Comparison of ENCODE assay signal across 13 mouse cellular contexts in genomic region chr10:79972831-79973230, GRCm38 (mm10). TPM values are rescaled to one million over a fixed set of nuclear protein-coding genes. Genes with fewer than 3 reads are reported as not detected.
DNase-seq lines count a peak whose midpoint lies in the region; ATAC-seq and TF ChIP-seq lines count a peak whose summit lies in the region.
"Had no signal": no experiment of that assay in that cellular context is flagged by ENCODE, and none has a peak within 500 bp of the region (broad histone marks: within the 10 kb centered on the region; RNA-seq: fewer than 3 reads in every experiment).

No protein-coding gene starts in this region.

- H3K4me2 ChIP-seq in kidney, embryonic 14.5 days (replicated peaks; ENCODE audit: low read depth, low read length) = no peak overlapping the region
- H3K4me2 ChIP-seq in kidney, embryonic 15.5 days = no peak overlapping the region
- H3K4me2 ChIP-seq: forebrain, embryonic 12.5 days; limb, embryonic 12.5 days; stomach, embryonic 15.5 days had no signal

- DNase-seq in cerebellum, postnatal 10 days = peak; percentile 51 to 61
- DNase-seq in cerebellum, adult 8-10 months = no peak
- peak; percentile 22 for DNase-seq in urinary bladder, adult 2 months (ENCODE audit: low spot score)
- DNase-seq in urinary bladder, postnatal 4 days (ENCODE audit: low spot score in 2 of 2) = no peak
- DNase-seq in lung, postnatal 14 days = peak; percentile 40
- no peak for DNase-seq in layer of hippocampus, adult 2 months (ENCODE audit: low spot score in 2 of 2)
- DNase-seq: cerebellum, adult 2 months; thymus, postnatal 25 days had no signal

- peaks cover 33% of the 10 kb centered on the region for H3K36me3 ChIP-seq in kidney, embryonic 14.5 days (ENCODE audit: control insufficient read depth, insufficient read depth, low read length)
- peaks cover 51% of the 10 kb centered on the region for H3K36me3 ChIP-seq in kidney, embryonic 15.5 days

- 0 out of 2 replicates have a peak, but pooled peaks cover 5% of the 10 kb centered on the region for H3K9me3 ChIP-seq in kidney, embryonic 14.5 days (ENCODE audit: control insufficient read depth, low read length)
- H3K9me3 ChIP-seq in kidney, embryonic 15.5 days (replicated peaks) = no peaks in the 10 kb centered on the region
- H3K9me3 ChIP-seq: forebrain, embryonic 12.5 days; limb, embryonic 12.5 days; stomach, embryonic 15.5 days had no signal

- H3K4me3 ChIP-seq in kidney, embryonic 14.5 days (ENCODE audit: low read length) = no peak overlapping the region
- H3K4me3 ChIP-seq in kidney, embryonic 15.5 days (replicated peaks) = no peak overlapping the region
- H3K4me3 ChIP-seq in layer of hippocampus, adult 2 months = no peak overlapping the region
- H3K4me3 ChIP-seq: forebrain, embryonic 12.5 days; limb, embryonic 12.5 days; stomach, embryonic 15.5 days had no signal

- H3K9ac ChIP-seq in kidney, embryonic 14.5 days (ENCODE audit: low read depth, low read length) = 0 out of 2 replicates have a peak overlapping the region, but pooled peaks have one; percentile 34
- no peak overlapping the region; the same call in 1 of the 2 replicates for H3K9ac ChIP-seq in kidney, embryonic 15.5 days
- H3K9ac ChIP-seq: forebrain, embryonic 12.5 days; limb, embryonic 12.5 days; stomach, embryonic 15.5 days had no signal

- H3K27me3 ChIP-seq in kidney, embryonic 14.5 days (ENCODE audit: control insufficient read depth, insufficient read depth, low read length) = peaks cover 15% of the 10 kb centered on the region; the same call in 1 of the 2 replicates
- H3K27me3 ChIP-seq in kidney, embryonic 15.5 days = peaks cover 29% of the 10 kb centered on the region

- no peak for TF ChIP-seq CTCF in layer of hippocampus, adult 2 months (conservative IDR thresholded peaks at IDR 0.05)

- no peak overlapping the region for H3K27ac ChIP-seq in kidney, embryonic 14.5 days (ENCODE audit: low read depth, low read length)
- H3K27ac ChIP-seq in kidney, embryonic 15.5 days = no peak overlapping the region
- H3K27ac ChIP-seq in layer of hippocampus, adult 2 months = no peak overlapping the region
- H3K27ac ChIP-seq: forebrain, embryonic 12.5 days; limb, embryonic 12.5 days; stomach, embryonic 15.5 days had no signal

- H3K4me1 ChIP-seq in kidney, embryonic 14.5 days (ENCODE audit: control insufficient read depth, insufficient read depth, low read length) = 0 out of 2 replicates have a peak, but pooled peaks cover 7% of the 10 kb centered on the region
- H3K4me1 ChIP-seq in kidney, embryonic 15.5 days = peaks cover 23% of the 10 kb centered on the region

- WGBS in kidney, embryonic 14.5 days = 62% methylated on average over 14 of the region's 14 CpGs
- WGBS in kidney, embryonic 15.5 days = 53% methylated on average over 14 of the region's 14 CpGs

- no peak for ATAC-seq in kidney, embryonic 14.5 days (ENCODE audit: low FRiP score, low TSS enrichment)
- no peak for ATAC-seq in kidney, embryonic 15.5 days (replicated peaks; ENCODE audit: low FRiP score)

RNA-seq across cellular contexts. Expression of gene Grin3b, which starts 2.3 kb away (rescaled TPM):
- 0.19 and 0.29 TPM in 2 replicates for polyA plus RNA-seq in kidney, embryonic 14.5 days (2014; fragmentation: Nextera tagmentation; extraction: Ambion mirVana)
- polyA plus RNA-seq in kidney, embryonic 15.5 days (2015; fragmentation: Nextera tagmentation; extraction: Ambion mirVana) = 0.31 and 0.39 TPM in 2 replicates
- polyA plus RNA-seq in urinary bladder, adult 2 months (2012; rRNA removed) = 0.04 TPM in 1 of 2 replicates, not detected in the other
- total RNA-seq in layer of hippocampus, adult 2 months (2021) = under 1 TPM in 1 of 2 experiments, not detected in 1; 0.15 TPM

RNA-seq across cellular contexts. Expression of gene Tmem259, which starts 11.3 kb away (rescaled TPM):
- polyA plus RNA-seq in kidney, embryonic 14.5 days (2014; fragmentation: Nextera tagmentation; extraction: Ambion mirVana) = 18.8 and 27.8 TPM in 2 replicates
- polyA plus RNA-seq in kidney, embryonic 15.5 days (2015; fragmentation: Nextera tagmentation; extraction: Ambion mirVana) = 15.7 and 17.5 TPM in 2 replicates
- 135 and 159 TPM in 2 replicates for polyA plus RNA-seq in urinary bladder, adult 2 months (2012; rRNA removed)
- total RNA-seq in layer of hippocampus, adult 2 months (2021) = 100 to 1,000 TPM; 124 TPM

RNA-seq across cellular contexts. Expression of gene Wdr18, which starts 12.9 kb away (rescaled TPM):
- 132 and 147 TPM in 2 replicates for polyA plus RNA-seq in kidney, embryonic 14.5 days (2014; fragmentation: Nextera tagmentation; extraction: Ambion mirVana)
- 115 TPM in 2 replicates for polyA plus RNA-seq in kidney, embryonic 15.5 days (2015; fragmentation: Nextera tagmentation; extraction: Ambion mirVana)
- polyA plus RNA-seq in urinary bladder, adult 2 months (2012; rRNA removed) = 23.5 and 25.0 TPM in 2 replicates
- total RNA-seq in layer of hippocampus, adult 2 months (2021) = 10 to 100 TPM; 44.8 to 47.0 TPM

RNA-seq across cellular contexts. Expression of gene Cnn2, which starts 15.6 kb away (rescaled TPM):
- polyA plus RNA-seq in kidney, embryonic 14.5 days (2014; fragmentation: Nextera tagmentation; extraction: Ambion mirVana) = 186 and 220 TPM in 2 replicates
- 253 and 292 TPM in 2 replicates for polyA plus RNA-seq in kidney, embryonic 15.5 days (2015; fragmentation: Nextera tagmentation; extraction: Ambion mirVana)
- 173 and 185 TPM in 2 replicates for polyA plus RNA-seq in urinary bladder, adult 2 months (2012; rRNA removed)
- 1 to 10 TPM; 5.4 to 5.6 TPM for total RNA-seq in layer of hippocampus, adult 2 months (2021)

RNA-seq across cellular contexts. Expression of gene Abca7, which starts 23.5 kb away (rescaled TPM):
- 1.8 and 2.7 TPM in 2 replicates for polyA plus RNA-seq in kidney, embryonic 14.5 days (2014; fragmentation: Nextera tagmentation; extraction: Ambion mirVana)
- 3.9 and 4.5 TPM in 2 replicates for polyA plus RNA-seq in kidney, embryonic 15.5 days (2015; fragmentation: Nextera tagmentation; extraction: Ambion mirVana)
- 7.5 and 9.2 TPM in 2 replicates for polyA plus RNA-seq in urinary bladder, adult 2 months (2012; rRNA removed)
- 10 to 100 TPM; 10.7 to 11.0 TPM for total RNA-seq in layer of hippocampus, adult 2 months (2021)

Comparison
In these comparisons a context has a peak if more than half of its experiments do, and no peak if none do; other contexts are left out.
1. DNase-seq: peak in cerebellum, postnatal 10 days (2 of 2), urinary bladder, adult 2 months (single experiment) and lung, postnatal 14 days (single experiment); none in cerebellum, adult 8-10 months (single experiment), urinary bladder, postnatal 4 days (0 of 2) and layer of hippocampus, adult 2 months (0 of 2).